Mouse (Mus musculus) brain, embryonic 14.5 days (tissue): ENCODE measurements around the gene Cnr2.

Experiments used
- CTCF ChIP-seq: fragments of 200-500 bp; IDR thresholded peaks from 2 replicates; pipeline ENCODE4 v1.5.1; 2012; ENCODE audit warnings: inconsistent platforms, mild to moderate bottlenecking, moderate library complexity, borderline replicate concordance; ENCODE audit not compliant: insufficient read depth, insufficient read length; ENCODE audit errors: extremely low read depth
- POLR2A ChIP-seq: fragments of 200-500 bp; IDR thresholded peaks from 2 replicates; pipeline ENCODE4 v1.6.1; 2012; ENCODE audit warnings: mild to moderate bottlenecking, inconsistent platforms, borderline replicate concordance; ENCODE audit not compliant: poor library complexity, insufficient read depth, insufficient read length, severe bottlenecking; ENCODE audit errors: extremely low read depth

- TF ChIP-seq CTCF (no peak), POLR2A (no peak)
Measured at GRCm38 (mm10) chr4:135966283-135966682, 71.1 kb downstream of the Cnr2 start.
